Mouse (Mus musculus): Measurements from ENCODE around the gene March11. TPM values are rescaled to one million over a fixed set of nuclear protein-coding genes. Genes with fewer than 3 reads are reported as not detected.

March11 gene
- total RNA-seq (2022): not detected

DNA sequence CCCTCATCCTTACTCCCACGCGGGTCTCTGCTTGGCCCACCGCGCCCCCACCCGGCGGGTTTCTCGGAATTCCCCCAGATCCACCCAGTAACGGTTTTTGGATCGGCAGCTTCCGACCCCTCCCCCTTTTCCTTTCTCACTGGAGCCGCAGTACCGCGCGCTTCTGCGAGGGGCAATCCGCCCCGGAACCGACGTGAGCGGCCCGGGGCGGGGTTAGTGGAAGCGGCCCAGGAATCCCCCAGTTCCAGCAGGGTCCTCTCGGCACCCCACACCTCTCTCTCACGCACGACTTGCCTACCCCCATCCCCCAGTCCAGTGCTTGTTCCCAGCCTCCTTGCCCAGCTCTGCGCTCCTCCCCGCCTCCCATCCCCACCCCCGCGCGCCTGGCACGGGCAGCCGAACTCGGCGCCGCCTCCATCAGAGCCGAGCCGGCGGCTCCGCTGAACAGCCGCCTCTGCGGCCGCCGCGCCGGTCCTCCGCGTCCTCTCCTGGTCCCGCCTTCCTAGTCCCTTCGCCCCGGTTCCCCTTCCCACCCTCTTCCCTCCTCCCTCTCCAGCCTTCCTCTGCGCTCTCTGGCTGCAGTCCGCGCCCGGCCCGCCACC is at the start of gene March11:
Gene March11 (plus strand): TSS at position 420 of the 602 bp plus-strand sequence.
- no peak for DNase-seq (ENCODE audit: low spot score in 2 of 2)

DNA sequence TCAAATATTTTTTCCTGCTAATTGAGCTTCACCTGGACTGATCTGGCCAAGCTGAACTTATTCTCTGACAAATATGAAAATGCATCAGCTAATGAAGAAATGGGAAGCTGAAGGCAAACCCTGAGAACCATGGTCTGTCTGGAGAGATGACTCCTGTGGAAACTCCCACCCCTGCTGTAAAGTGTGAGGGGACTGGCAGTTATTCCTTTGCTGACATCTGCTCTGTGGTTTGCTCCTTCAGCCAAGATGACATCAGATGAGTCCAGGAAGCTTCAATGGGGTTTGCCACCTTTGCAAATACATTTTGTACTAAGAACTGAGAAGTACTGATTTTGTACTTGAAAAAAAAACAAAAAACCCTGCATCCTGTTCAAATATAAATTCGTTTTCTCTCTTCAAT is 46.5 kb upstream of the March11 start:
- DNase-seq (ENCODE audit: low spot score in 2 of 2): no peak

DNA sequence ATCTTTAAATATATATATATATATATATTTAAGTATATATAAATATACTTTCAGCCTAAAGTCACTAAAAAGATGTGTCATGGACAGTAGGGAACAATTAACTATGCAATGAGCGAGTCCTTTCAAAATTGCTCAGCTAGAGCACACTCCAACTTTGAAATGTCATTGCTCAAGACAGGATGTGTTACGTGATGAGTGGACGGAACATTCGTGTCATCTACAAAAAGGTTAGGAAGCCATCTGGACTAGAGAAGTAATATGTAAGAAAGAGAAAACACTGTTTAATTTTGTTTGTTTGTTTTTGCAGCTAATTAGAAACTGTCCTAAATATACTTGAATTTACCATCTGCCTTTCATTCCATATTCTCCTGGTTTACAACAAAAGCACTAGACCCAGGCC is 39.3 kb upstream of the March11 start:
- no peak for DNase-seq (ENCODE audit: low spot score in 2 of 2)

DNA sequence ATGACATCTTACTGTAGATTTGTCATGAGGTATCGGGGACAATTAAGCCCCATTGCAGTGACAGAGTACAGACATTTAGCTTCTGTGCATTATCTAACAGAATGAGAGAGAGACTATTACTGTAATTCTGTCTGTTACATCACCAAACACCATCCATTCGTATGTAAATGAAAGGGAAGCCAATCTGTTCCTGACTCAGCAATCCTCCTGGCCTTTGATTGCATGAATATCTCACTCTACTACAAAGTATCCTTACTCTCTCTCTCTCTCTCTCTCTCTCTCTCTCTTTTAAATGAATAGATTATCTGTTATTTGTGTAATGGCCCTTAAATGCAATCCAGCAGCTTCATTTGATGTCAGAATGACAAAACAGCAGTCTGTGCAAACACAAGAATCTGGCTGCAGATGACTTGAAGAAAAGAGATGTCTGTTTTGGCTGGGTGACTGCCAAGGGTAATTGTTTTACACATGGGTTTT is 32.8 kb upstream of the March11 start:
- DNase-seq (ENCODE audit: low spot score in 2 of 2): no peak

DNA sequence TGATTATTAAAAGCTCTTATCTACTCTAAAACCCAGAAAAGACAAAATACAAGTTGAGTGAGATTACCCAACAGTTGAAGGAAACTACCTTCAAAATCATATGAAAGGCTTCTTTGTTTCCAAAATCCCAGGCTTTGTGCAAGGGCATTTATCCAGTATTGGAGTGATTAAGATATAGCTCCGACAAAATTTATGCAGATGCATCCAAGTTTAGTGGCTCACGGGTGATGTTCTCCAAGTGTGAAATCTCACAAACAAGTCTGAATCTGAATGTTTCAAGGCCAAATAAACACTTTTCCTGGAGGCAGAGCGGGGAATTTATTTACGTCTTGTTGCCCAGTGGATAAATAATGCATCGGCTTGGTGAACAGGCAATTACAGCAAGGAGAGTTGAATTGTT is 32.2 kb upstream of the March11 start:
- no peak for DNase-seq (ENCODE audit: low spot score in 2 of 2)

DNA sequence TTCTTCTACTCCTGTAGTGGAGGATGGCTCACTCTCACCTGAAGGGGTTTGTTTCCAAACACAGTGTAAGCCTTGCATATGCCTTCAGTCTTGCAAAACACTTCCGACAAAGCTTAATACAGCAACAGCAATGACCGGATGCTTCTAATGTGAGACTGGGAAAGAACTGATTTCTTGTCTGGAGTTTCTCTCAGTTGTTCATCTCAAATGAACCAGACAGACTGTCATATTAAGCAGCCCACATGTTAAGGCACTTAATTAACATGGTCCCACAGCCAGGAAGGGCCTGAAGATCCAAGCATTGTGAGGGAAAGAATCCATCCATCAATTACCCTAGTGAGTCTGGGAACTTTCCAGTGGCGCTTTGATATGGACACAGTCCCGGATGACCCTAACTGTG is 17.0 kb upstream of the March11 start:
- no peak for DNase-seq (ENCODE audit: low spot score in 2 of 2)

DNA sequence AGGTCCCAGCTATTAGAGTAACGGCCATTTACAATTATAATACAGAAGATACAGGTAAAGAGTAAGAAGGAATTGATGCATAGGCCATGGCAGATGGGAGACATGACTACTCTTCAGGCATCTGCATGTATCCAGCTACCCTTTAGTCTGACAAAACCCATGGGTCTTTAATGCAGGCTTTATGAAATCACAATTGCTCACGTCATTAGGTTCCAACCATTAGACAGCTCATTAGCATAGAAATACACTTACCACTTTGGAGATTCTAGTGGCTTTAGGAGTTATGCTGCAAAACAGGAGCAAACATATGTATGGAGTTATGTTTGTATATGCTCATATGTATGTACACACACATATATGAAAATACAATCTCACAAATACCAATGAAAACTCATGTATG is 16.0 kb upstream of the March11 start:
- no peak for DNase-seq (ENCODE audit: low spot score in 2 of 2)

DNA sequence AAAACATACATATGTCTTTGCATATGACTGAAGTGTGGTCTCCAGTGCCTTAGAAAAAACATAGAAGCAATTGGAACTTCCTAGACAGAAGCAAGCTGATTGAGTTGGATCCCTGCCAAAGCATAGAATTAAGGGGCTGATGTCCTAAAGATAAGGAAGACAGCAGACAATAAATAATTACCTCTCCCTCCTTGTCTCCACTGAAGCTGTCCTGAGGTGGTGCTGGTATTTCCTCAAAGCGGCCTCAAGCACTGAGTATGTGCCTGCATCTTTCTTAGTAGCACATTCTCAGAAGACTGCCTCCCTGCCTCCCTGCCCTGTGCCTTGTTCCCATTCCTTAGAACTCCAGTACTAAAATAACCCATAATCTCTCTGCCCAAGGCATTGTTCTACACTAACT is 15.6 kb upstream of the March11 start:
- DNase-seq (ENCODE audit: low spot score in 2 of 2): no peak

DNA sequence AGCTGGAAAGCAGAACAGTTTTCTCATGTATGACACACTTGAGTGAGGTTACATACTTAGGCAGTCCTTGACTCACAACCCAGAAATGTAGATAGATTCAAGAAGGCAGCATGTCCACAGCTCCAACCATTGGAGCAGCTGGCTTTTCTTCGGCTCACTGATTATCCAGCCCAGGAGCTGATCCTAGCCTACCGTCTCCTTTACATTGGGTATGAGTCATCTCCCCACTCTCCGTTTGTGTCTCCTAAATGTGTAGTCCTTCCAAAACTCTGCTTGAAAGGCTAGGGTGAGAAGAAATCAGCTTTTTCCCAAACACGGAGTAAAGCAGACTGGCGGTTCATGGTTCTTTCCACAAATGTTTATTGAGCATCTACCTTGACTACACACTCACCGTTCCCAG is 10.2 kb upstream of the March11 start:
- DNase-seq (ENCODE audit: low spot score in 2 of 2): no peak

DNA sequence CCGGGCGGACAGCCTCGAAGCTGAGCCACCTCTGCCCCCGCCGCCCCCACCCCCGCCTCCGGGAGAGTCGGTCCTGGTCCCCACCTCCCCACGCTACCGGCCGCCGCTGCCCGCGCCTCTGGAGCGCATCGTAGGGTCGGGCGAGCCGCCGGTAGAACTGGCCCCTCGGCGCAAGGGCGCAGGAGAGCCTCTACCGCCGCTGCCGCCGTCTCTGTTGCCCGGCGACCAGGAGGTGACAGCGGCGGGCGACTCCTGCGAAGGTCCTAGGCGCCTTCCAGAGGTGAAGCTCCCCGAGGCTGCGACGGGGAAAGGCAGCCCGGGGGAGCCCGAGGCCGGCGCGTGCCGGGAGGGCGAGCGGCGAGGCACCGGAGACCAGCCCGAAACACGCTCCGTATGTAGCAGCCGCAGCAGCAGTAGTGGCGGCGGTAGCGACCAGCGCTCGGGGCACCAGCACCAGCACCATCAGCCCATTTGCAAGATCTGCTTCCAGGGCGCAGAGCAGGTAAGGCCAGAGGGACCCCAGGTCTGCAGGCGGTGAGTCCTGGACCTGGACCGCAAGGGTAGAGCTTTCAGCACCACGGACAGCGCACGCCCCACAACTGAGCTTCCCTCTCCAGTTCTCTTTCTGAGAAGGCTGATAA is 563 bp downstream of the March11 start:
- DNase-seq (ENCODE audit: low spot score in 2 of 2): no peak

DNA sequence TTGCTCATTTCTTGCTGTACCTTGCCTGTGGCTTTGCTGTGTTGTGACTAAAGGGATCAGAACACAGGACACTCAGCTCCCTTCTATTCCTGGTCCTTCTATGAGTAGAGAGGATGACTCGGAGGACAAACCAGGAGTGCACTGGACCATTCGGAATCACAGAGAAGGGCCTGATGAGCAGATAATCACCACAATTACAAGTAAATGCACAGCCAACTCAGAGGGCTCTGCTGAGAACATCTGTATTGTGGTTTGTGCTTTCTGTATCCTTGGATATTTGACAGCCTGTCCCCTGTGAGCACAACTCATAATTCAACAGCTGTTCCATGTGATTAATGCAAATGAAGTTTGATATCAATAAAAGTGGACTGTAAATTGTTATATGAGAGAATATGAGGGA is 11.0 kb downstream of the March11 start:
- DNase-seq (ENCODE audit: low spot score in 2 of 2): no peak

DNA sequence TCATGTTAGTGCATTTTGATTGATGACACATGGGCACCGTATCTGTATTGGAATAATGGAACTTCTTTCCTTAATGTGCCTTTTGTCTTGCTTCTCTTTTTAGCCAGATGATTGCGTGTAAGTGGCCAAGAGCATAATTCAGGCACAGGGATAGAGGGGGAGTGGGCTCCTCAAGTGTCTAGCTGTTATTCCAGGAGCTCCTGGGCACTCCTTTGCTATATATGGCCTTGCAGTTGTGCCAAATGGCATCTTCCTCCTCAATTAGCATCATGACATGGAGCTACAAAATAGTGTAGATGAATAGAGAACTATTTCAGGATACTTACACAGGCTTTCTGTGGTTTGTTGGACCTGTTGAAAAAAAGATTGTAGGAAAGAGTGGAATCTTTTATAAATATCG is 11.6 kb downstream of the March11 start:
- no peak for DNase-seq (ENCODE audit: low spot score in 2 of 2)

DNA sequence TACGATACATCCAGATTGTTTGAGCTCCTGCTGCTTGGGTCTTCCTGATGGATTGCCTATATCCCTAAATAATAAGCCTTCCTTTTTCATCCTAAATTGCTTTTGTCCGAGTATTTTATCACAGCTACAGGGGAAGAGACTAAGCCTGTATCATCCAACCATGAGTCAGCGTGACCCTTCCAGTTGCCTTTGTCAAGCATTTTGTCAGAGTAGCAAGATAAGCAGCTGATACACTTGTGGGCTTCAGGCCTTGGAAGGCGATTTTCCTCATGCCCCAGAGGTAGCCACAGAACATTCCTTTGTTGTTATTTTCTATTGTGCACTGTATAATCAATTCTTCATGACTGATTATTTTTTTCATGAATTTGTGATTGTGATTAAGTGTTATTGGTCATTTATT is 14.0 kb downstream of the March11 start:
- no peak for DNase-seq (ENCODE audit: low spot score in 2 of 2)

DNA sequence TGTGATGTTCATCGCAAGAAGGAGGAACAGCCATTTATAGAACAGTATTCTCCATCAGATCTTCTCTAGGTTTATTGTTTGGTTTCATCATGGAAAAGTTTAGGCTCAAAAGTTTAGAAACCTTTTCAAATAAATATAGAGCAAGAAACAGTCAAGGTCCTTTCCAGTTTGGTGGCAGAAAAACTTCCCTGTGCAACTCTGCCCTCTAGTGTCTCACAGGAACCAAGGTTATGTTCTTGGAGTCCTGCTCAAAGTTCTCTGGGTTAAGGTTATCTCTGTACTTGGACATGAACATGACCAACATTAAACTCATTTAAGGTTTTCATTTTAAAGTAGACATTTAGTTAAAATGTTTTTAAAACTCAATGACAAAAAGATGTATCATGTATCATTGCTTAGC is 18.3 kb downstream of the March11 start:
- no peak for DNase-seq (ENCODE audit: low spot score in 2 of 2)

DNA sequence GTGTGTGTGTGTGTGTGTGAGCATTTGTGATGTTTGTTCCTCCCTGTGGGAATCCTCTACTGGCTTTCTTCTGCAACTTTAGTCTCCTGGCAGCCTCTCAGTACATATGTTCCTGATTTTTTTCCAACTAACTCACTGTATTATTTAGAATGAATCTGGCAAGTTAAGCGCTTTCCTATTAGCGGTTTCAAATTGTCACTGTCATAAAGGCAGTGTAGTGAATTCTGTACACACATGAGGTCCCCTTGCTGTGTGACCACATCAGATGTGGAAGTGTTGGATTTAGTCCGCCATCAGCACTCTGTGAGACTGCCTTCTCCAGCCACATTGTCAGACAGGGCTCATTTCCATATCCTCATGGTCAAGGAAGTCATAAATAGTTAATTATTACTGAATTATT is 26.9 kb downstream of the March11 start:
- DNase-seq (ENCODE audit: low spot score in 2 of 2): no peak

DNA sequence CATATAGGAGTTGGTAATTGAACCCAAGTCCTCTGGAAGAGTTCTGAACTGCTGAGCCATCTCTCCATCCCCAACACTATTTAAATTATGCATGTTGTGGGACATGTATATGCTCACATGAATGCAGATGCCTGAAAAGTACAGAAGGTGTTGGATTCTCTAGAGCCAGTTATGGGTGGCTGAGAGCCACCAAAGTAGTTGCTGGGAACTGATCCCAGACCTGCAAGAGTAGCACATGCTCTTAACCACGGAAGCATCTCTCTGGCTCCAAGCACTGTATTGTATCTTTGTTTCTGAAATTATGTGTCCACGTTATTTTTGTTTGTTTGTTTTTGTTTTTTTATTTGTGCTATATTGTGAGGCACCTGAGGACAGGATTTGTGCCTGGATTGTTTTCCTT is 28.9 kb downstream of the March11 start:
- no peak for DNase-seq (ENCODE audit: low spot score in 2 of 2)

DNA sequence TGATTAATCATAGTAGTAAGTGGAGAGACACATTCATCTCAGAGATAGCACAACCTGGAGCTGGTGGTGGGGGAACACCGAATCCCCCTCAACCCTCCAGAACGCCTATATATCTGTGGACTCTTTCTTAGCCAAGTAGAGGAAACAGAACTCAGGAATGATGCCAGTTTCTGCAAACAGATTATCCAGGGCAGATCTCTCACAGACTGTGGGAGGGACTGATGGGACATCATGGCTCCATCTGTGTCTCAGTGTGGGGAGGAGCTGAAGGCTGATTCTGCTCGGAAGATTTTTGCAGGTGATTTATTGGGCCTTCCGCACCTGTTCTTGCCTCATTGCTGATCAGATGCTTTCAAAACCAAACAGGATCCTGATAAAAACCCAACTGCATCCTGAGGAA is 29.5 kb downstream of the March11 start:
- no peak for DNase-seq (ENCODE audit: low spot score in 2 of 2)

DNA sequence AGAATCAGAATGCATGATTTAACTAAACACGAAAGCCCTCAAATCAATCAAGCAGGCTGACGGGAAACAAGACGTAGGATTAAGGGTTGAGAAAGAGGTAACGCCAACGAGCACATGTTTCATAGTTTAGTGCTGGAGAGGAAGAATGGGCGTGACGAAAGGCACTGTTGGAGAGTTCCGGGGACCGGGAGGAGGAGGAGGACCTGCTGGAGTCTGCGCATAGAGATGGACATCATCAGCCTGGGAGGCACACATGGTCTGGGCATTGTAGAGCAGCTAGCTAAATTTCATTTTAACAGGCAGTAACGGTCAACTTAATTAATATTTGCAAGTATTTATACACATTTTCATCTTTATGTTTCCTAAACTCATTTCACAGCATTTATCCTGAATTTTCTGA is 31.6 kb downstream of the March11 start:
- DNase-seq (ENCODE audit: low spot score in 2 of 2): no peak

DNA sequence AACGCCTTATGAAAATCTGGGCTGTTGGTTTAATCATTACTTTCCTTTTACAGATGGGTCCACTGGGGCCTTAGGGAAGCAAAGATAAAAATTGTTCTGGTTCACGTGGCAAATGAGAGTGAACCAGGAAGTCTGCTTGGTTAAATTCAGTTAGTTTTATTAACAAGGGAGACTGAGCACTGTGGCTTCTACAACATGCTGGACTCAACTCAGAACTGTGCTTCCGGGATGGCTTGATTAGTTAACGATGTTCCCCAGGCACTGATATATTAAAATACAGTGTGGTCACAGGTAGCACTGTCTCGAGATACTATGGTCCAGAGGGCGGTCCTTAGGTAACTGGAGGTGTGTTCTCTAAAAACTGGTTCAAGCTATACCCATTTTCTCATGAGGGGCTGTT is 32.1 kb downstream of the March11 start:
- no peak for DNase-seq (ENCODE audit: low spot score in 2 of 2)

DNA sequence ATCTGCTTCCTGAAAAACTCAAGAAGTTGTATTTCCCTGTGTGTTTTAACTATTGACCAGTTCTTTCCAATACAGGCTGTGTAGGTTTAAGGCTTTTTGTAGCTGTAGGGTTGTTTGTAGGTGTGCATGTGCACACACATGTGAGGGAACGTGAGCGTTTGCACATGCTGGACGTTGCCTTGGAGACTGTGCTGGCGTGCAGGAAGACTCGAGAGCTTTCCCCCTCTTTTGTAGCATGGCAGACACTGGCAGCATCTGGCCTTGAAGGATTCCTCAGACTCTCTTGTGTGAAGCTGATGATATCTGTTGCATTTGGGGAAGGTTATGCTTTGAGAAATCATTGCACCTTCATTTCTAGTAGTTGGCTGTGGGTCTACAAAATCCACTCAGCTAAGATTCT is 35.5 kb downstream of the March11 start:
- DNase-seq (ENCODE audit: low spot score in 2 of 2): no peak

DNA sequence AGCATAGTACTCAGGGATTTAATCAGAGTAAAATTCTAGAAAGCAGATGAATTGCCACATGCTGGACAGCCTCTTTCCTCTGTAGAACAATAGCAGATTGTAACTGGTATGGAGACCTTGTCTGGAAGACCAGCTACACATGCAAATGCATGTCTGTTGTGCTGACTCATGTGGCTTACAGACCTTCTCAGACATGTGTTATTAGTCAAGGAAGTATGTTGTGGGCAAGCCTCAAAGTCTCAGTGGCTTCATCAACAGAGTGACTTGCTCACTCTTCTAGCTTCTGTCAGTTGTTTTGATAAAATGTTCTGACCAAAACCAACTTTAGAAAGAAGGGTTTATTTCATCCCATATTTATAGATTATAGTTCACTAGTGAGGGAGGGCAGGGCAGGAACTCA is 44.8 kb downstream of the March11 start:
- no peak for DNase-seq (ENCODE audit: low spot score in 2 of 2)

DNA sequence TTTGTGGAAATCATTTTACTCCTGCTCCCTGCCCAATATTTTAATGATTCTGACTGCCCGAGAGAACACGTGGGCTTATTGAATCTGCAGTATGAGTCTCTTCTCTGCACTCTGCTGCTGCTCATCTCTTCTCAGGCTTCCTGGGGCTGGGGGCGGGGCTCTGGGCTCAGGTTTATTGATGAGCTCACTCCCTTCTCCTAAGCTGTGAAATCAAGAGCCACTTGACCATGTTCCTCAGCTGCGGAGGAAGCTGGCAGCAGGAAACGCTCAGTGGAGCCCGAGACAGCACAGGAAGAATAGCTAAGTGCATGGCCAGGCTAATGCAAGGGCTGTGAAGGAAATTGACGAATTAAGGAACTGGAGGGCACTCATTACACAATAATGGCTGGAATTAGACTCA is 56.5 kb downstream of the March11 start:
- DNase-seq (ENCODE audit: low spot score in 2 of 2): no peak

DNA sequence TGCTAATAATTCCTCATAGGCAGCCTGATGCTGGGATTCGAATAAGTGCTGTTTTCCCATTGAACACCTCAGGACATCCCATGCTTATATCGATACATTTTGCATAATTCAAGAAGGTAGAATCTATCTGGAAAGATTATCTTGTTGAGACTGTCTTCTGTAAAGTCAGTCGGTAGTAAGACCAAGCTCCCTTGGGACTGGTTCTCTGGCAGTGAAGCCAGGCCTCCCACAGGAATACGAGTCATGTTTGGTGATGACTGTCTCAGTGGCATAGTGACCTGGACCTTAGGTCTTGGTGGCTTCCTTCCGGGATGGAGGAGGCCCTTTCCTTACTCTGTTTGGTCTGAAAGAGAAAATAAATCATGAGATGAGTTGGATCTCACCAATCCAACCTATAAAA is 57.7 kb downstream of the March11 start:
- no peak for DNase-seq (ENCODE audit: low spot score in 2 of 2)

DNA sequence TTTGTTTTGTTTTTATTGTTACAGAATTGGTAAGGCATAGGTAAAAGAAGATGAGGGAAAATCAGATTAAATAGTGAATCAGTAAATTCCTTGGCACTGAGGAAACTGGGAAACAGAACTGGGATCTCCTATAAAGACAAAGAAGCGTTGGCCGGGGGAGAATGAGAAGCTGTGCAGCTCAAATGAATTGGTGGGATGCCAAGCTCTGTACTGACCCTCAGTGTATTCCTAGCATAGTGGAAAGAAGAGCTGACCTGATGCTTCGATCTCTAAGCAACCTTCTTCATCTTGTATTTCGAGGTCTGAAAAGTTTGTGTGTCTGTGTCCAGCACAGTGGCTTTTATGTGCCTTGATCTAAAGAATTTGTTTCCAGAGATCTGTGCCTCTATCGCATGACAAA is 64.9 kb downstream of the March11 start:
- no peak for DNase-seq (ENCODE audit: low spot score in 2 of 2)
